Mouse (Mus musculus): ENCODE measurements at regions not wholly inside any gene's neighbourhood (a gene's known extent, or its start where the extent isn't known, plus 50 kb on each side); places are given as distances from the start of the nearest gene placed in this dataset.

GRCm38 (mm10) chr16:42456335-42456984 is 116.0 kb upstream of the Gap43 start:
- TF ChIP-seq CTCF (IDR thresholded peaks at IDR 0.05; ENCODE audit: low read depth) (no peak), EP300 (IDR thresholded peaks at IDR 0.05; ENCODE audit: low read depth) (no peak)
